Mouse (Mus musculus): ENCODE measurements at regions not wholly inside any gene's neighbourhood (a gene's known extent, or its start where the extent isn't known, plus 50 kb on each side); places are given as distances from the start of the nearest gene placed in this dataset.

DNA sequence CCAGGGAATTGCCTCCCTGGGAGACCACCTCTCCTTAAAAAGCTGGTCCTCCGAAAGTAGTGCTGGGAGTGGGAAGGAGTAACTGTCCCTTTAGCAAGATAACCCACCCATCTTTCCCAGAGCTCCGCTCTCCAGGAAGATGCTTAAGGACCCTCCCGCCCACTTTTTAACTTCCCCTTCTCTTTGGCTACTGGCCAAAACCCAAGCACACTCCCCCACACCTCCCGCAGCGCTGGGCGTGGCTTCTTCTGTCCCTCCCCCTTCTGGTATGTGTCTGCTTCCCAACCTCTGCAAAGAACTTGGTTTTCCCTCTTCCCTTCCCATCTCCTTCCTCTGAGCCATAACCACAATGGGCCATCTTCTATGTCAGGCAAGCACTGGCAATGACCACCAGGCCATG is 85.4 kb downstream of the Rpap3 start:
- ATAC-seq (ENCODE audit: low FRiP score) (no peak), DNase-seq (ENCODE audit: low spot score) (no peak)
- H3K4me2 ChIP-seq (replicated peaks): no peak overlapping the region
- no peaks in the 10 kb centered on the region for H3K4me1 ChIP-seq (replicated peaks; ENCODE audit: control insufficient read depth, insufficient read depth, low read length)
- H3K27ac ChIP-seq: no peak overlapping the region
- 78% methylated on average over 6 of the region's 6 CpGs for WGBS
- H3K9me3 ChIP-seq (ENCODE audit: control insufficient read depth, low read length): no peaks in the 10 kb centered on the region
- H3K9ac ChIP-seq: no peak overlapping the region
- H3K36me3 ChIP-seq (replicated peaks; ENCODE audit: control insufficient read depth, insufficient read depth): no peaks in the 10 kb centered on the region
- no peaks in the 10 kb centered on the region for H3K27me3 ChIP-seq (ENCODE audit: control insufficient read depth, insufficient read depth, low read length)
- no peak overlapping the region for H3K4me3 ChIP-seq (replicated peaks; ENCODE audit: low read length)

- H3K4me1 ChIP-seq (replicated peaks; ENCODE audit: control insufficient read depth, insufficient read depth, low read length): no peaks in the 10 kb centered on the region
- H3K4me2 ChIP-seq (replicated peaks): no peak overlapping the region
- no peaks in the 10 kb centered on the region for H3K36me3 ChIP-seq (replicated peaks; ENCODE audit: control insufficient read depth, insufficient read depth)
- H3K27me3 ChIP-seq (ENCODE audit: control insufficient read depth, insufficient read depth, low read length): no peaks in the 10 kb centered on the region
- no peak overlapping the region for H3K4me3 ChIP-seq (replicated peaks; ENCODE audit: low read length)
- no peak overlapping the region for H3K27ac ChIP-seq
- WGBS: 90% methylated on average over 7 of the region's 7 CpGs
- H3K9me3 ChIP-seq (ENCODE audit: control insufficient read depth, low read length): no peaks in the 10 kb centered on the region
- H3K9ac ChIP-seq: no peak overlapping the region
- ATAC-seq (ENCODE audit: low FRiP score) (no peak), DNase-seq (ENCODE audit: low spot score) (no peak)
Measured at GRCm38 (mm10) chr15:97619764-97620163, 85.9 kb downstream of the Rpap3 start.

DNA sequence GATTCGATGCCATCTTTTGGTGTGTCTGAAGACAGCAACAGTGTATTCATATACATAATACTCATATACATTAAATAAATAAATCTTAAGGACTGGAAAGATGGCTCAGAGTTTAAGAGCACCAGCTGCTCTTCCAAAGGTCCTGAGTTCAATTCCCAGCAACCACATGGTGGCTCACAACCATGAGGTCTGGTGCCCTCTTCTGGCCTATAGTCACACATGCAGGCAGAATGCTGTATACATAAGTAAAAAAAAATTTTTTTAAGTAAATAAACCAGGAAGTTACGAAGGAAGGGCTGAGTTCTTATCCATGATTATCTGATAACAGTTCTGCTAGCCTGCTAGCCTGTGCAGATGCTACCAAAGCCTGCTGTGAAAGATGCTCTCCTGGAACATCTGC is 93.3 kb downstream of the Rpap3 start:
- Histone ChIP-seq H3K27me3 (ENCODE audit: control insufficient read depth, insufficient read depth, low read length) (no peaks in the 10 kb centered on the region), H3K9ac (no peak overlapping the region), H3K27ac (no peak overlapping the region), H3K36me3 (replicated peaks; ENCODE audit: control insufficient read depth, insufficient read depth) (no peaks in the 10 kb centered on the region), H3K9me3 (ENCODE audit: control insufficient read depth, low read length) (no peaks in the 10 kb centered on the region), H3K4me1 (replicated peaks; ENCODE audit: control insufficient read depth, insufficient read depth, low read length) (peaks cover 7% of the 10 kb centered on the region; the same call in 1 of the 2 replicates), H3K4me2 (replicated peaks) (no peak overlapping the region), H3K4me3 (replicated peaks; ENCODE audit: low read length) (no peak overlapping the region)
- ATAC-seq (ENCODE audit: low FRiP score) (no peak), DNase-seq (ENCODE audit: low spot score) (no peak)
- WGBS: 89% methylated on average over 2 of the region's 2 CpGs

- Histone ChIP-seq H3K27me3 (ENCODE audit: control insufficient read depth, insufficient read depth, low read length) (no peaks in the 10 kb centered on the region), H3K4me1 (replicated peaks; ENCODE audit: control insufficient read depth, insufficient read depth, low read length) (peaks cover 22% of the 10 kb centered on the region), H3K4me2 (replicated peaks) (no peak overlapping the region), H3K36me3 (replicated peaks; ENCODE audit: control insufficient read depth, insufficient read depth) (no peaks in the 10 kb centered on the region), H3K27ac (no peak overlapping the region), H3K9ac (no peak overlapping the region), H3K4me3 (replicated peaks; ENCODE audit: low read length) (no peak overlapping the region), H3K9me3 (ENCODE audit: control insufficient read depth, low read length) (no peaks in the 10 kb centered on the region)
- ATAC-seq (ENCODE audit: low FRiP score): no peak
- 89% methylated on average over 4 of the region's 4 CpGs for WGBS
- no peak for DNase-seq (ENCODE audit: low spot score)
Measured at GRCm38 (mm10) chr15:97610767-97611166, 94.9 kb downstream of the Rpap3 start.

DNA sequence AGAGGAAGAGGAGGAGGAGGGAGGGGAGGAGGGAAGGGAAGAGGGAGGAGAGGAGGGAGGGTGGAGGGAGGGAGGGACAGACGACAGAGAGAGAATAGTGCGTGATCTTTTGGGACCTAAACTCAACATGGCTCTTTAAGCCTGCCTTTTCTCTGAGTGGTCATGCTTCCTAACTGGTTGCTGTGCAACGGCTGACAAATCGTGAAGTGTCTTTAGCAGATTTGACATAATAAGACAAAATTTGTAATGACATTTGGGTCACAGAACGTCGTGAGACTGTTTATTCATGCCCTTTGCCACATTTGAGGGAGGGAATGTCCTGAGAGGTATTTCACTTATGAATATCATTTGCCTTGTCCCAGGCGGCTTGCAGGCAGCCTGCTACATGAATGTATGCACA is 96.1 kb downstream of the Rpap3 start:
- H3K4me3 ChIP-seq (replicated peaks; ENCODE audit: low read length): no peak overlapping the region
- no peak overlapping the region for H3K9ac ChIP-seq
- WGBS: 39% methylated on average over 7 of the region's 7 CpGs
- no peak for ATAC-seq (ENCODE audit: low FRiP score)
- no peaks in the 10 kb centered on the region for H3K9me3 ChIP-seq (ENCODE audit: control insufficient read depth, low read length)
- peaks cover 24% of the 10 kb centered on the region for H3K4me1 ChIP-seq (replicated peaks; ENCODE audit: control insufficient read depth, insufficient read depth, low read length)
- DNase-seq (ENCODE audit: low spot score): no peak
- H3K27ac ChIP-seq: no peak overlapping the region
- H3K36me3 ChIP-seq (replicated peaks; ENCODE audit: control insufficient read depth, insufficient read depth): no peaks in the 10 kb centered on the region
- no peaks in the 10 kb centered on the region for H3K27me3 ChIP-seq (ENCODE audit: control insufficient read depth, insufficient read depth, low read length)
- no peak overlapping the region for H3K4me2 ChIP-seq (replicated peaks)

DNA sequence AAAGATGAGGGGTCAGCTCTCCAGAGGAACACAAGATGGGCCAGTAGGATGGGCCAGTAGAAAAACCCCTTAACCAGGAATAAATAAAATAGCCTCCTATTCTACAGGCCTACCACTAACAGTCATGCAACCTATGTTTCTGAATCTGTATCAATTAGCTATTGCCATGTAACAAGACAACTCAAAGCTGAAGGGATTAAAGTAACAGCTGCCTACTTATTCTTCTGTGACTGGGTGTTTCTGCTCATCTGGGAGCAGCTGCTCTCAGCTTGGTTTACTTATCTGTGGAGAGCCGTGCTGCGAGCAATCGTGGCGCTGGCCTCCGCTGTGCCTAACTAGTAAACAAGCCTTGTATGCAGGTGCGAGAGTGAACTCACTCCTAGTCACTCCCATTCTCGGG is 97.0 kb downstream of the Rpap3 start:
- H3K36me3 ChIP-seq (replicated peaks; ENCODE audit: control insufficient read depth, insufficient read depth): no peaks in the 10 kb centered on the region
- no peak overlapping the region for H3K4me2 ChIP-seq (replicated peaks)
- ATAC-seq (ENCODE audit: low FRiP score): no peak
- H3K27ac ChIP-seq: no peak overlapping the region
- no peak overlapping the region for H3K4me3 ChIP-seq (replicated peaks; ENCODE audit: low read length)
- H3K4me1 ChIP-seq (replicated peaks; ENCODE audit: control insufficient read depth, insufficient read depth, low read length): peaks cover 24% of the 10 kb centered on the region
- H3K9ac ChIP-seq: no peak overlapping the region
- DNase-seq (ENCODE audit: low spot score): no peak
- H3K9me3 ChIP-seq (ENCODE audit: control insufficient read depth, low read length): no peaks in the 10 kb centered on the region
- no peaks in the 10 kb centered on the region for H3K27me3 ChIP-seq (ENCODE audit: control insufficient read depth, insufficient read depth, low read length)
- WGBS: 85% methylated on average over 7 of the region's 7 CpGs

GRCm38 (mm10) chr15:97607617-97608206 is 97.9 kb downstream of the Rpap3 start:
- ATAC-seq (ENCODE audit: low FRiP score) (no peak), DNase-seq (ENCODE audit: low spot score) (peak; percentile 53)
- Histone ChIP-seq H3K4me3 (replicated peaks; ENCODE audit: low read length) (peak overlapping the region; percentile 36), H3K4me1 (replicated peaks; ENCODE audit: control insufficient read depth, insufficient read depth, low read length) (peaks cover 24% of the 10 kb centered on the region), H3K9ac (peak overlapping the region; percentile 74), H3K9me3 (ENCODE audit: control insufficient read depth, low read length) (no peaks in the 10 kb centered on the region), H3K27me3 (ENCODE audit: control insufficient read depth, insufficient read depth, low read length) (no peaks in the 10 kb centered on the region), H3K27ac (peak overlapping the region; percentile 99), H3K36me3 (replicated peaks; ENCODE audit: control insufficient read depth, insufficient read depth) (no peaks in the 10 kb centered on the region), H3K4me2 (replicated peaks) (peak overlapping the region; percentile 75)
- 19% methylated on average over 15 of the region's 15 CpGs for WGBS

DNA sequence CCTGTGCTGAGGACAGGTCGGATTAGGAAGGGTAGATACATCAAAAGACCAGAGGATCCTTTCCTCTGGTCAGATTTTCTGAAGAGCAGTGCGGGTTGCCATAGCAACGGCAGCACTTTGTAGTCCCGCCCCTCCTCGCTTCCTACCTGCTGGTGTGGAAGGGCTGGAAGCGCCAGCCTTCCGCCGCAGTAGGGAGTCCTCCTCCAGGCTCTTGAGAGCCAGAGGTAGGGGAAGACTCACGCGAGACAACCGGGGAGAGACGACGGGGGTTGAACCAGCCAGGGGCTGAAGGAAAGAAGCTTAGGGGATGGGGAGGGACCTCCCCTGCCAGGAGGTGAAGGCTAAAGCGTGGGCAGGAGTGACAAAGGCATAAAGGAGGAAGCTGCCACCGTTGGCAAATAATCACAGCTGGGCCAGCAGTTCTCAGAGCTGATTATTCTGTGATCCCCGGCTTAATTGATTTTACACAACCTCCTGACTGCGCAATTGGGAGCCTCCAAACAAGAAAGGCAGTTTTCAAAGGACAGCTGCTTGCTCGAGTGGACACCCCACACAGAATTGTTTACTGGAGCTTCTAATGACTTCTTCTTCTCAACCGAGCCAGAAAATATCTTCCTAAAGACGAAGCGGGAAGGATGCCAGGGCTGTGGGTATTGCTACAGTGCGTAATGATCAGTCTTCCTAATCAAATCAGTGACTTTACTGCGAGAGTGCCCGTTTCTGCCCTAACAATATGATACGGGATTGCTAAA is 98.8 kb downstream of the Rpap3 start:
- Histone ChIP-seq H3K36me3 (replicated peaks; ENCODE audit: control insufficient read depth, insufficient read depth) (no peaks in the 10 kb centered on the region), H3K9ac (peak overlapping the region; percentile 74), H3K27ac (peak overlapping the region; percentile 99), H3K27me3 (ENCODE audit: control insufficient read depth, insufficient read depth, low read length) (no peaks in the 10 kb centered on the region), H3K4me2 (replicated peaks) (peak overlapping the region; percentile 75), H3K4me1 (replicated peaks; ENCODE audit: control insufficient read depth, insufficient read depth, low read length) (peaks cover 24% of the 10 kb centered on the region), H3K4me3 (replicated peaks; ENCODE audit: low read length) (peak overlapping the region; percentile 36), H3K9me3 (ENCODE audit: control insufficient read depth, low read length) (no peaks in the 10 kb centered on the region)
- peak; percentile 82 for DNase-seq (ENCODE audit: low spot score)
- ATAC-seq (ENCODE audit: low FRiP score): peak; percentile 88
- WGBS: 4% methylated on average over 25 of the region's 25 CpGs

GRCm38 (mm10) chr15:97606232-97606629 is 99.4 kb downstream of the Rpap3 start:
- no peaks in the 10 kb centered on the region for H3K27me3 ChIP-seq (ENCODE audit: control insufficient read depth, insufficient read depth, low read length)
- H3K4me2 ChIP-seq (replicated peaks): peak overlapping the region; percentile 75
- DNase-seq (ENCODE audit: low spot score) (peak; percentile 49), ATAC-seq (ENCODE audit: low FRiP score) (peak; percentile 5; the same call in 1 of the 2 replicates)
- H3K9me3 ChIP-seq (ENCODE audit: control insufficient read depth, low read length): no peaks in the 10 kb centered on the region
- peak overlapping the region; percentile 74 for H3K9ac ChIP-seq
- H3K4me1 ChIP-seq (replicated peaks; ENCODE audit: control insufficient read depth, insufficient read depth, low read length): peaks cover 24% of the 10 kb centered on the region
- H3K36me3 ChIP-seq (replicated peaks; ENCODE audit: control insufficient read depth, insufficient read depth): no peaks in the 10 kb centered on the region
- peak overlapping the region; percentile 99 for H3K27ac ChIP-seq
- H3K4me3 ChIP-seq (replicated peaks; ENCODE audit: low read length): peak overlapping the region; percentile 36
- 29% methylated on average over 6 of the region's 6 CpGs for WGBS
